Mouse (Mus musculus) thymus, adult 2 months (tissue): ENCODE results near the gene Zfyve19. TPM values are rescaled to one million over a fixed set of nuclear protein-coding genes. Genes with fewer than 3 reads are reported as not detected.

Experiments
- DNase-seq: peaks from one replicate; pipeline ENCODE4 v3.0.0; 2021
- H3K27ac ChIP-seq: fragments of 200-500 bp; 2 replicates; pipeline ENCODE4 v1.5.1; 2012; ENCODE audit warnings: low read length, control low read depth; ENCODE audit not compliant: control insufficient read depth, insufficient read depth
- H3K27me3 ChIP-seq: fragments of 200-500 bp; 2 replicates; pipeline ENCODE4 v1.6.1; 2012; ENCODE audit warnings: mild to moderate bottlenecking, low read length, moderate library complexity, mixed read lengths; ENCODE audit not compliant: control insufficient read depth, insufficient read depth
- H3K36me3 ChIP-seq: fragments of 200-500 bp; 2 replicates; pipeline ENCODE4 v1.6.1; 2012; ENCODE audit warnings: mild to moderate bottlenecking, low read length, moderate library complexity; ENCODE audit not compliant: control insufficient read depth, insufficient read depth
- H3K4me1 ChIP-seq: fragments of 200-500 bp; replicated peaks from 2 replicates; pipeline ENCODE4 v1.6.1; 2012; ENCODE audit warnings: low read length; ENCODE audit not compliant: control insufficient read depth, insufficient read depth
- H3K4me3 ChIP-seq: fragments of 200-500 bp; 2 replicates; pipeline ENCODE4 v1.5.1; 2012; ENCODE audit warnings: mild to moderate bottlenecking, low read length, control low read depth, moderate library complexity; ENCODE audit not compliant: control insufficient read depth, insufficient read depth
- CTCF ChIP-seq: fragments of 200-500 bp; IDR thresholded peaks from 2 replicates; pipeline ENCODE4 v1.5.1; 2012; ENCODE audit warnings: mild to moderate bottlenecking, control low read depth, low read length, moderate library complexity, borderline replicate concordance; ENCODE audit not compliant: control insufficient read depth, poor library complexity, insufficient read depth; ENCODE audit errors: extremely low read depth
- POLR2A ChIP-seq: fragments of 200-500 bp; IDR thresholded peaks from 2 replicates; pipeline ENCODE4 v1.6.1; 2012; ENCODE audit warnings: mild to moderate bottlenecking, low read length, control low read depth, moderate library complexity; ENCODE audit not compliant: control insufficient read depth, poor library complexity, insufficient read depth; ENCODE audit errors: extremely low read depth
- WGBS: fragments of 180-500 bp; shearing (Covaris S2); methylation state at CpG from one replicate; pipeline ENCODE4 v1.1.7; 2018; 5-methylcytosine and 5-hydroxymethylcytosine counted together
- polyA plus RNA-seq: library from polyadenylated mRNA; depleted of rRNA; stranded (reverse); fragments of >200 nt; gene quantifications from 2 replicates; pipeline ENCODE4 v1.2.3, GENCODE M21; 2012

Gene Zfyve19
- polyA plus RNA-seq, 1 experiment, result 60.9 TPM

DNA sequence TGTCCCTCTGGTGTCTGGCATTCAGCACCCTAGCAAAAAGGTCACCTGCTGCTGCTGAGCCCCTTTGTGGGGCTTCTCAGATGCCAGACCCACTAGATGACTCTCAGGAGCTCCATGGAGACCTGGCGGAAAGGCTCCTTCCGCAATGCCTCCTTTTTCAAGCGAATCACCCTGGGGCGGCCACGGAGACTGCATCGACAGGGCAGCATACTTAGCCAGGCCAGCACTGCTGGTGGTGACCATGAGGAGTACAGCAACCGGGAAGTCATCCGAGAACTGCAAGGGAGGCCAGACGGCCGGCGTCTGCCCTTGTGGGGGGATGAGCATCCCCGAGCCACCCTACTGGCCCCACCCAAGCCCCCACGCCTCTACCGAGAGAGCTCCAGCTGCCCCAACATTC, 33.6 kb upstream of the Zfyve19 start:
- Histone ChIP-seq H3K4me1 (no peaks in the 10 kb centered on the region), H3K36me3 (no peaks in the 10 kb centered on the region), H3K27ac (no peak overlapping the region), H3K27me3 (no peaks in the 10 kb centered on the region), H3K4me3 (no peak overlapping the region)
- TF ChIP-seq POLR2A (no peak), CTCF (no peak)
- DNase-seq, result no peak
- WGBS, result 96% methylated on average over 14 of the region's 14 CpGs

DNA sequence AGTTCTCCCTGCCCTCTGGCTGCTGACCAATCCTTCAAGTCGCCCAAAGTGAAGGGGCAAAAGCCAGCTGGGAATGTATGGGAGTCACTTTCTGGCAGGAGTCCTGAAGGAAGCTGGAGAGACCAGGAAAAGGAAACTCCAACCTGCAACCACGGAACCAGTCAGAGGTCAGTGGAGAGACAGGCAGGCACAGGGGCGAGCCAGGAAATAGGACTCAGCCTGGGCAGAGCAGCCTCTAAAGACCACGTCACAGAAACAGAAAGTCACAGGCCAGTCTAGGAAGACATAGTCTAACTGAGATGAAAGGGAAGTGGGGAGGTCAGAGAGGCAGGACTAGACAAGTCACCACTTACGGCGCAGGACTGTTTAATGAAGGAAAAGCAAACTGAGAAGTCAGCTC, 32.8 kb upstream of the Zfyve19 start:
- DNase-seq, result no peak
- Histone ChIP-seq H3K27ac (no peak overlapping the region), H3K27me3 (no peaks in the 10 kb centered on the region), H3K4me3 (no peak overlapping the region), H3K36me3 (peaks cover 5% of the 10 kb centered on the region; the same call in 1 of the 2 replicates), H3K4me1 (no peaks in the 10 kb centered on the region)
- TF ChIP-seq CTCF, result no peak
- TF ChIP-seq POLR2A, result no peak
- 79% methylated on average over 6 of the region's 6 CpGs for WGBS

DNA sequence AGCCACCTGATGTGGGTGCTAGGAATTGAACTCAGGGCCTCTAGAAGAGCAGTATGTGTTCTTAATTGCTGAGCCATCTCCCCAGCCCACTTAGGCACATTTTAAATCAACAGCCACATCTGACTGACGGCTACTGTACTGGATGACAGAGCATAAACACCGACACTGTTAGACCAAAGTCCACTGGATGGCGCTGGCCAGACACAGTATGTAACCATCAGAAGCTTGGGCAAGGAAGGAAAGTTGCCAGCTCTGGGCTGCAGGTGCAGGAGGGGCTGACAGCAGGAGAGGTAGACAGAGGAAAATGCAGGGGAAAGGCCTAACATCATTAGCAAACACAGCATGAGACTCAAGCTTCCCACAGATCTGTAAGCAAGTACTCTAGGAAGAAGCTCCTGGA, 31.7 kb upstream of the Zfyve19 start:
- Histone ChIP-seq H3K27ac (no peak overlapping the region), H3K4me1 (no peaks in the 10 kb centered on the region), H3K4me3 (no peak overlapping the region), H3K27me3 (no peaks in the 10 kb centered on the region), H3K36me3 (peaks cover 5% of the 10 kb centered on the region; the same call in 1 of the 2 replicates)
- TF ChIP-seq POLR2A (no peak), CTCF (no peak)
- WGBS, result 93% methylated on average over 3 of the region's 3 CpGs
- no peak for DNase-seq

DNA sequence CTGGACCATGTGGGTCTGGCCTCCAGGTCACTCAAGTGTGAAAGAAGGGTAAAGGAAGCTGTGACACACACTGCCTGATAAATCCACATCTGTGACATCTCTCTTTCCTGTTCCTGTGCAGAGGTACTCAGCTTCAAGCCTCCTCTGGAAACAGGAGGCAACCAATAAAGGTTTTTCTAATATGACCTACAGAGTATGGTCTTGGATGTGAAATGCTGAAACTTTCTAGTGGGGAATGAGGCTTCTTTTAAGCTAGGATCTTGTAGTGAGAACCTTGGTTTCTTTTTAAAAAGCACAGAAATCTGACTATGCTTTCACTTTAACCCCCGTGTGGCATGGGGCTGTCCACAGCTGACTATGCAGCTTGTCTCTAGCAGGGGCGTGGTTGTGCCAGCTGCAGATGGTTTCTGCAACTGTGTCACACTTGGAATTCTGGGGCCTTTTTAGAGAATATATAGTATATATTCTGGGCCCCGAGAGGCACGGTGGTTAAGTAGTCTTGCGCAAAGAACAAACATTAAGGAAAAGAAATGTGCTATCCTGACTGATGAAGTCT, 31.0 kb upstream of the Zfyve19 start:
- DNase-seq, result no peak
- Histone ChIP-seq H3K27me3 (no peaks in the 10 kb centered on the region), H3K4me1 (no peaks in the 10 kb centered on the region), H3K36me3 (peaks cover 5% of the 10 kb centered on the region; the same call in 1 of the 2 replicates), H3K27ac (no peak overlapping the region), H3K4me3 (no peak overlapping the region)
- TF ChIP-seq POLR2A (no peak), CTCF (no peak)
- 88% methylated on average over 5 of the region's 5 CpGs for WGBS

DNA sequence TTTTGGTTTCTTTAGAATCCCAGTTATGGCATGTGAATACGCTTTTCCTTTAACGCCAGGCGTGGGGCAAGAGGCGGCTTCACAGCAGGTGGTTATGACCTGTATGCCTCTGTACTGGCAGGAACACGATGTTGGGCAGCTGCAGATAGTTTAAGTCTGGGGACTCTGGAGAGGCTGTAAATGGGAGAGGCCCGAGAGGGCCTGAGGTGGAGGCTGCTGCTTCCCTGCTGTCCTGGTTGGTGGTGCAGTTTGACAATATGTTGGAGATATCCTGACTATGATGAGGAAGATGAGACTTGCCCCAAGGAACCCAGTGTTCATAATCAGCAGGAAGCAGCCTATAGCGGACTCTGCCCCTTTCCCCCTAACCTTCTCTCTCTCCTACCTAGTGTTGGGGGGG, 25.5 kb upstream of the Zfyve19 start:
- WGBS, result 98% methylated on average over 7 of the region's 7 CpGs
- no peak for TF ChIP-seq CTCF
- no peak for TF ChIP-seq POLR2A
- H3K36me3 ChIP-seq, result peaks cover 17% of the 10 kb centered on the region
- no peak for DNase-seq
- H3K27ac ChIP-seq, result no peak overlapping the region
- H3K4me3 ChIP-seq, result no peak overlapping the region
- H3K27me3 ChIP-seq, result no peaks in the 10 kb centered on the region
- H3K4me1 ChIP-seq, result no peaks in the 10 kb centered on the region

DNA sequence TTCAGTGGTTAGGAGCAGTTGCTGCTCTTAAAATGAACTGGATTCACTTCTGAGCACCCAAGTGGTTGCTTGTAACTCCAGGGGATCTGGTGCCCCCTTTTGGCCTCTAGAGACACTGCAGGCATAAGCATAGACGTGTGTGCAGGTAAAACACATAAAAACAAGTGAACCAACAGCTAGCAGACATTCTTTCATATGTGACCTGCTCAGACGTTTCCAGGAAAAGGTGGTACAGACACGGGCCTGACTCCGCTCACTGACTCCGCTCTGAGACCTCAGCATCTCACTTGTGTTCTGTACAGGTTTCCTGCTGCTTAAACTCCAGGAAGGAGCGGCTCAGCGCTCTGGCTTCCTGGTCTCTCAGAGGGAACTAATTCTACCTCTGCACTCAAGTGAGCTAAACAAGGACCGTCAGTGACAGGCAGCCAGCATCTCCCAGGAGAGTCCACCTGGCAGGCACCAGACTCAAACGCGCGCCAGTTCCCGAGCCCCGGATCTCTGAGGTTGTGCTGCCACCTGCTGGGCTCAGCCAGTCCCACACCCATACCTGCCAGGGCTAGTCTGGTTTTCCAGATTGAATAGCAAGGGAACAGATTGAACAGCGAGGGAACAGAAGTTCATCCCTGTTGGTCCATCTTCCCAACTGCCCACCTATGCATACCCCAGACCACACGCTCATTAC, 19.2 kb upstream of the Zfyve19 start:
- peak; percentile 86 for DNase-seq
- Histone ChIP-seq H3K27ac (no peak overlapping the region), H3K4me1 (peaks cover 3% of the 10 kb centered on the region), H3K36me3 (peaks cover 9% of the 10 kb centered on the region; the same call in 1 of the 2 replicates), H3K27me3 (no peaks in the 10 kb centered on the region), H3K4me3 (peak overlapping the region; percentile 27)
- 5% methylated on average over 15 of the region's 15 CpGs for WGBS
- TF ChIP-seq POLR2A, result no peak
- TF ChIP-seq CTCF, result peak; percentile 90

DNA sequence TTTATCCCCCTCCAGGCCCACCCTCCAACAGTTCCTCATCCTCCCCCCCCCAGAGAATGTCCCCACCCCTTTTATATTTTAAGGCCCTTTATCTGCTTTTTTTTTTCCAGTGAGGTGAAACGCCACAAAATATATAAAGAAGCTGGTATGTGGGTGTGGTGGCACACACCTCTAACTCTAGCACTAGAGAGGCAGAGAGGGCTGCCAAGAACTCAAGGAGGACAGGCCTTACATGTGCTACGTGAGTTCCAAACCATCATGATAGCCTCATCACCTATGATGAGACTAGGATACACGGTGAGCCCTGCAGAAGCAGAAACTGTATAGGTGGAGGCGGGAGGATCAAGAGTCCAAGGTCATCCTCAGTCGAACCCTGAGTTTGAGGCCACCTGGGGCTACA, 17.4 kb upstream of the Zfyve19 start:
- TF ChIP-seq CTCF (no peak), POLR2A (no peak)
- Histone ChIP-seq H3K36me3 (no peaks in the 10 kb centered on the region), H3K27me3 (no peaks in the 10 kb centered on the region), H3K27ac (no peak overlapping the region), H3K4me3 (no peak overlapping the region), H3K4me1 (peaks cover 3% of the 10 kb centered on the region)
- no peak for DNase-seq
- WGBS, result 91% methylated on average over 5 of the region's 5 CpGs
